Mouse (Mus musculus) NIH3T3 (cell line): ENCODE data around the gene Mapk7.

Experiments
- DNase-seq: peaks from one replicate; pipeline ENCODE4 v3.0.0-alpha.2; 2012; ENCODE audit warnings: low read depth

The Mapk7 gene

GRCm38 (mm10) chr11:61465422-61465821, 28.8 kb downstream of the Mapk7 start:
- DNase-seq: no peak

GRCm38 (mm10) chr11:61464071-61464470, 30.1 kb downstream of the Mapk7 start:
- no peak for DNase-seq

- no peak for DNase-seq
Measured at GRCm38 (mm10) chr11:61449499-61450292, 44.5 kb downstream of the Mapk7 start.

GRCm38 (mm10) chr11:61448599-61449225, 45.5 kb downstream of the Mapk7 start:
- peak; percentile 67 for DNase-seq

- DNase-seq: no peak
Measured at GRCm38 (mm10) chr11:61448041-61448440, 46.2 kb downstream of the Mapk7 start.

GRCm38 (mm10) chr11:61447296-61447695, 46.9 kb downstream of the Mapk7 start:
- no peak for DNase-seq

GRCm38 (mm10) chr11:61443807-61444206, 50.4 kb downstream of the Mapk7 start:
- DNase-seq: no peak

GRCm38 (mm10) chr11:61441670-61442069, 52.5 kb downstream of the Mapk7 start:
- no peak for DNase-seq

- DNase-seq: no peak
Measured at GRCm38 (mm10) chr11:61440416-61440815, 53.8 kb downstream of the Mapk7 start.

- DNase-seq: no peak
Measured at GRCm38 (mm10) chr11:61439170-61439569, 55.0 kb downstream of the Mapk7 start.
